Mouse (Mus musculus) embryonic facial prominence, embryonic 11.5 days (tissue): ENCODE results near the gene Cep63. TPM values are rescaled to one million over a fixed set of nuclear protein-coding genes. Genes with fewer than 3 reads are reported as not detected.

Source experiments
- ATAC-seq: fragments of 200-750 bp; cut with Nextera tagmentation; replicated peaks from 2 replicates; pipeline ENCODE4 v1.8.0; 2017; ENCODE audit warnings: low read depth; ENCODE audit not compliant: insufficient number of reproducible peaks, low FRiP score, low TSS enrichment
- DNase-seq: peaks from one replicate; pipeline ENCODE4 v3.0.0-alpha.2; 2015; ENCODE audit warnings: low spot score
- H3K27ac ChIP-seq: fragments of 300-500 bp; sonication (generic); replicated peaks from 2 replicates; pipeline ENCODE4 v1.5.1; 2014; ENCODE audit warnings: mild to moderate bottlenecking, low read depth, low read length, control low read depth
- H3K27me3 ChIP-seq: fragments of 300-500 bp; sonication (generic); 2 replicates; pipeline ENCODE4 v1.6.1; 2014; ENCODE audit warnings: mild to moderate bottlenecking, low read length, moderate library complexity, mixed read lengths; ENCODE audit not compliant: control insufficient read depth, insufficient read depth
- H3K36me3 ChIP-seq: fragments of 300-500 bp; sonication (generic); replicated peaks from 2 replicates; pipeline ENCODE4 v1.6.1; 2014; ENCODE audit warnings: low read depth, mild to moderate bottlenecking, low read length, moderate library complexity, mixed read lengths; ENCODE audit not compliant: control insufficient read depth, insufficient read depth
- H3K4me1 ChIP-seq: fragments of 300-500 bp; sonication (generic); 2 replicates; pipeline ENCODE4 v1.6.1; 2014; ENCODE audit warnings: low read length, mixed read lengths; ENCODE audit not compliant: control insufficient read depth, insufficient read depth
- H3K4me2 ChIP-seq: fragments of 300-500 bp; sonication (generic); 2 replicates; pipeline ENCODE4 v1.6.1; 2014; ENCODE audit warnings: low read depth, mild to moderate bottlenecking, control low read depth, low read length, moderate library complexity
- H3K4me3 ChIP-seq: fragments of 300-500 bp; sonication (generic); 2 replicates; pipeline ENCODE4 v1.5.1; 2014; ENCODE audit warnings: low read depth, low read length, control low read depth
- H3K9ac ChIP-seq: fragments of 300-500 bp; sonication (generic); replicated peaks from 2 replicates; pipeline ENCODE4 v1.6.1; 2014; ENCODE audit warnings: mild to moderate bottlenecking, control low read depth, low read length
- H3K9me3 ChIP-seq: fragments of 300-500 bp; sonication (generic); replicated peaks from 2 replicates; pipeline ENCODE4 v1.6.1; 2016; ENCODE audit warnings: mild to moderate bottlenecking, low read length, inconsistent platforms, mixed read lengths; ENCODE audit not compliant: control insufficient read depth
- WGBS: fragments of 180-500 bp; shearing (Covaris S2); extraction: QIAGEN DNeasy Blood & Tissue Kit; methylation state at CpG from one replicate; pipeline ENCODE4 v1.1.7; 2014; 5-methylcytosine and 5-hydroxymethylcytosine counted together
- polyA plus RNA-seq: library from polyadenylated mRNA; unstranded; fragments of >200 nt; fragmentation: Nextera tagmentation; extraction: Ambion mirVana; gene quantifications from 2 replicates; pipeline ENCODE4 v1.2.1, GENCODE M21; 2014

Gene Cep63
- polyA plus RNA-seq, 1 experiment from 2014 or later, result 53.2 TPM

DNA sequence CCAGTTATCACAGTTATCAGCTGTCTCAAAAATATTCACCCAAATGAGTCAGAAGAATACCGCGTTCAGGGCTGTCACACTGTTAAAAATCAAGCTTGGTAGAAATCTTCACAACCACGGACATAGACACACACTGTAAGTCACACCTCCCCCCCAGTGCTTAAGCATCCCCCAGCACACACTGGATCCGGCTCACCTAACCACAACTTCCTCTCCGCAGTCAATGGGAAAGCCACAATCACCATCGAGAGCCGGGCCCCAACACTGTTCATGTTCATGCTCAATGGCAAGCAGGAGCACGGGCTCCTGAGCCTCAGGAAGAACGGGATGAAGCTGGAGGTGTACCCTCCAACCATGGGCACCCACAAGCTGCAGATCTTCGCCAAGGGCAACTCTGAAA is 84.7 kb downstream of the Cep63 start:
- H3K27ac ChIP-seq, result no peak overlapping the region
- no peak overlapping the region for H3K4me2 ChIP-seq
- DNase-seq (no peak), ATAC-seq (no peak)
- H3K4me3 ChIP-seq, result no peak overlapping the region
- no peak overlapping the region for H3K9ac ChIP-seq
- no peaks in the 10 kb centered on the region for H3K27me3 ChIP-seq
- H3K9me3 ChIP-seq, result no peaks in the 10 kb centered on the region
- H3K36me3 ChIP-seq, result no peaks in the 10 kb centered on the region
- WGBS, result 86% methylated on average over 10 of the region's 10 CpGs
- peaks cover 3% of the 10 kb centered on the region; the same call in 1 of the 2 replicates for H3K4me1 ChIP-seq

DNA sequence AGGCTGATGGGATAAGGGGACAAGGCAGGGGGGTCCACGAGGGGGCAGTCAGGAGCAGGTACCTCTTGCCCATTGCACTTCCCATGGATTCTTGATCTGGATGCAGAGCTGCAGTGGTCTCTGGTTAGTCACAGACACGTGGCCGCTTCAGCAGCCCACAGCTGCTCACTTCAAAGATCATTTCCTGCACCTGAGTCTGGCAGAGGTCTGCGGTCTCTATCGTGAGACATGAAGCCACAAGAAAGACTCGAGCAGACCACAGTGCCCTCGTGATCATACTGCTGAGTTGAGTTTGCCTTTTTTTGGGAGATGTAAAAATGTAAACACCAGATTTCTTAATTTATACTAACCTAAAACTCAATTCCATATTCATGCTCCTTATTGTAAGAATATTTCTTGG is 86.6 kb downstream of the Cep63 start:
- H3K4me2 ChIP-seq, result no peak overlapping the region
- DNase-seq (no peak), ATAC-seq (no peak)
- 70% methylated on average over 7 of the region's 7 CpGs for WGBS
- no peak overlapping the region for H3K27ac ChIP-seq
- H3K36me3 ChIP-seq, result no peaks in the 10 kb centered on the region
- H3K9me3 ChIP-seq, result no peaks in the 10 kb centered on the region
- no peak overlapping the region for H3K9ac ChIP-seq
- no peak overlapping the region for H3K4me3 ChIP-seq
- H3K4me1 ChIP-seq, result peaks cover 3% of the 10 kb centered on the region; the same call in 1 of the 2 replicates
- H3K27me3 ChIP-seq, result no peaks in the 10 kb centered on the region

DNA sequence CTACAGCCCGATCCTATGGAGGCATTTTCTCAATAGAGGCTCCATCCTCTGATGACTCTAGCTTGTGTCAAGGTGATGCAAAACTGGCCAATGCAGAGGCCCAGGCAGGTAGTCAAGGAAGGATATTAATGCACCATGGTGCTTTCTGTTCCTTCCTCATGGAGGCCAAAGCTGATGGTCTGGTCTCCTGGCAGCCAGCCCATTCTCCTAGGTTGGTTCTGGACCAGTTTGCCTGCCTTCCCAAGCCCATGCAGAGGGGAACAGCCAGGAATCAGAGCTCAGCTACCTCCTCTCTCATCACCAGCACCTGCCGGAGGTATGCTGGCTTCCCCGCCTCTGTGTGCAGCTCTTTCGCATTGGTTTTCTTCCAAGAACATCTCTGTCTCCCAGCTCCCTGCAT is 89.4 kb downstream of the Cep63 start:
- no peaks in the 10 kb centered on the region for H3K36me3 ChIP-seq
- WGBS, result 95% methylated on average over 4 of the region's 4 CpGs
- no peak overlapping the region for H3K27ac ChIP-seq
- DNase-seq (no peak), ATAC-seq (no peak)
- no peaks in the 10 kb centered on the region for H3K4me1 ChIP-seq
- H3K4me2 ChIP-seq, result no peak overlapping the region
- H3K27me3 ChIP-seq, result 0 out of 2 replicates have a peak, but pooled peaks cover 2% of the 10 kb centered on the region
- H3K4me3 ChIP-seq, result no peak overlapping the region
- no peaks in the 10 kb centered on the region for H3K9me3 ChIP-seq
- no peak overlapping the region for H3K9ac ChIP-seq

Other genes with a start within 250 kb of the Cep63 start
- 0.10 and 0.17 TPM in 2 replicates for gene Ky, start 120.8 kb downstream of the Cep63 start, polyA plus RNA-seq
- 148 and 161 TPM in 2 replicates for gene Anapc13, start 238 bp downstream of the Cep63 start, polyA plus RNA-seq
- gene Amotl2, start 90.1 kb upstream of the Cep63 start, polyA plus RNA-seq, result 36.0 and 39.0 TPM in 2 replicates
- gene Ryk, start 208.4 kb upstream of the Cep63 start, polyA plus RNA-seq, result 31.0 and 50.8 TPM in 2 replicates